Mouse (Mus musculus) neural tube, embryonic 13.5 days (tissue): ENCODE measurements around the gene Slc7a10. TPM values are rescaled to one million over a fixed set of nuclear protein-coding genes. Genes with fewer than 3 reads are reported as not detected.

Source experiments
- ATAC-seq: fragments of 200-750 bp; cut with Nextera tagmentation; 2 replicates; pipeline ENCODE4 v1.8.0; 2017; ENCODE audit warnings: low read depth, mild to moderate bottlenecking, moderate TSS enrichment, moderate library complexity
- H3K27ac ChIP-seq: fragments of 300-500 bp; sonication (generic); replicated peaks from 2 replicates; pipeline ENCODE4 v1.5.1; 2015; ENCODE audit warnings: moderate library complexity, mild to moderate bottlenecking, inconsistent platforms
- H3K27me3 ChIP-seq: fragments of 300-500 bp; sonication (generic); 2 replicates; pipeline ENCODE4 v1.6.1; 2015; ENCODE audit warnings: mild to moderate bottlenecking, inconsistent platforms
- H3K36me3 ChIP-seq: fragments of 300-500 bp; sonication (generic); 2 replicates; pipeline ENCODE4 v1.6.1; 2015; ENCODE audit warnings: mild to moderate bottlenecking, inconsistent platforms
- H3K4me1 ChIP-seq: fragments of 300-500 bp; sonication (generic); replicated peaks from 2 replicates; pipeline ENCODE4 v1.6.1; 2015; ENCODE audit warnings: inconsistent platforms
- H3K4me2 ChIP-seq: fragments of 300-500 bp; sonication (generic); 2 replicates; pipeline ENCODE4 v1.6.1; 2015; ENCODE audit warnings: inconsistent platforms, mild to moderate bottlenecking, moderate library complexity
- H3K4me3 ChIP-seq: fragments of 300-500 bp; sonication (generic); 2 replicates; pipeline ENCODE4 v1.5.1; 2015; ENCODE audit warnings: mild to moderate bottlenecking, inconsistent platforms
- H3K9ac ChIP-seq: fragments of 300-500 bp; sonication (generic); 2 replicates; pipeline ENCODE4 v1.6.1; 2015; ENCODE audit warnings: moderate library complexity, mild to moderate bottlenecking, inconsistent platforms
- H3K9me3 ChIP-seq: fragments of 300-500 bp; sonication (generic); 2 replicates; pipeline ENCODE4 v1.6.1; 2016; ENCODE audit warnings: inconsistent platforms
- WGBS: fragments of 180-500 bp; shearing (Covaris S2); methylation state at CpG from one replicate; pipeline ENCODE4 v1.1.7; 2015; 5-methylcytosine and 5-hydroxymethylcytosine counted together
- polyA plus RNA-seq: library from polyadenylated mRNA; unstranded; fragments of >200 nt; fragmentation: Nextera tagmentation; extraction: Ambion mirVana; gene quantifications from 2 replicates; pipeline ENCODE4 v1.2.1, GENCODE M21; 2015

Gene Slc7a10
- polyA plus RNA-seq, result 6.2 and 7.5 TPM in 2 replicates

DNA sequence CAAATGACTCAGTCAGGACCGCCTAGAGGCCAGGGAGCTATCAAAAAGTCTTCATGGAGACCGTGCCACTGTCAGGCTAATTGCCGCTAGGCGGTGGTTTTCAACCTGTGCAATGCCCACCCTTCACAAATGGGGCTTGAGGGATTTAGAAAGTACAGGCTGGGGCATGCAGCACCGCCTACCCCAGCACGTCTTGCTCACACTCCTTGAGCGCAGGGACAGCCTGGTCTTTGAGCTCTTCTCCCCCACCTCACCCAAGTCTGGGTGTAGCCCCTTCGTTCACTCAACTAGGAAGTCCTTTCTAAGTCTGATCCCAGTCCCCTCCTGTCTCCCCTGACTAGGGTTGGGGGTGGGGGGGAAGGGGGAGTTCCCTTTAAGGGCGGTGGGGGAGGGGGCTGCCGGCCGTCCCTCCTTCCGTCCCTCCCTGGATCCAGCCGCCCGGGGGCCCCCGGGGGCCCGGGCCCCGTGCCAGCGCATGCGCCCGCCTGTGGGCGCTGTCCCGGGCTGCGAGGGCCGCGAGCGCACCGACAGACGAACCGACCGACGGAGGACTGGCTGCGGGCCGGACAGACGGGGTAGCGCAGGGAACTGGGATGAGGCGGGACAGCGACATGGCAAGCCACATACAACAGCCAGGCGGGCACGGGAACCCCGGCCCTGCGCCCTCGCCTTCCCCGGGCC is at the start of gene Slc7a10:
TSS of gene Slc7a10 (plus strand) at position 497 of the 681 bp plus-strand sequence.
- ATAC-seq, result peak; percentile 21; the same call in 1 of the 2 replicates
- peak within 1 kb of the TSS; percentile 61 for H3K9ac ChIP-seq
- H3K4me1 ChIP-seq, result peaks cover 20% of the 10 kb centered on the region
- H3K9me3 ChIP-seq, result peaks cover 9% of the 10 kb centered on the region; the same call in 1 of the 2 replicates
- H3K36me3 ChIP-seq, result no peaks in the 10 kb centered on the region
- peaks cover 56% of the 10 kb centered on the region for H3K27me3 ChIP-seq
- no peak within 1 kb of the TSS for H3K27ac ChIP-seq
- H3K4me3 ChIP-seq, result peak within 1 kb of the TSS; percentile 36
- WGBS, result 2% methylated on average over 43 of the region's 43 CpGs
- peak within 1 kb of the TSS; percentile 57 for H3K4me2 ChIP-seq

GRCm38 (mm10) chr7:35137524-35137923 is 48.7 kb upstream of the Slc7a10 start:
- Histone ChIP-seq H3K4me2 (no peak overlapping the region), H3K27ac (no peak overlapping the region), H3K4me1 (peaks cover 12% of the 10 kb centered on the region; the same call in 1 of the 2 replicates), H3K9me3 (no peaks in the 10 kb centered on the region), H3K9ac (no peak overlapping the region), H3K36me3 (no peaks in the 10 kb centered on the region), H3K4me3 (no peak overlapping the region), H3K27me3 (0 out of 2 replicates have a peak, but pooled peaks cover 2% of the 10 kb centered on the region)
- 93% methylated on average over 1 of the region's 1 CpGs for WGBS
- ATAC-seq, result no peak

DNA sequence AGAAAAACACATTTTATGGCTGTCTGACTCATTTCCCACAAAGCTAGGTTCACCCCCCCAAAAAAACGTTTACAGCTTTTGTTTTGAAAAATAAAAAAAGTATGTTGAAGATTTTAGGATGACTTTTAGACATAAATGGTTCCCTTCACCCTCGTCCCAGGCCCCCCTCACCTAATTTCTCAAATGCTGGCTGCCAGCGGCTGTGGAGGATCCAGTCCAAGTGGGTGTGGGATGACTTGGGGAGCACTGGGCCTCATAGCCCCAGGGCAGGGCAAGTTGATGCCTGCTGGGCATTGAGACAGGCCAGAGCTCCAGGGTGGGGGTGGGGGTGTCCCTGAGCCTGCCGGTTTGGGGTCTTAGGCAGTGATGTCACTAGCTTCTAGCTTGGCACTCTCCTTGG is 47.7 kb upstream of the Slc7a10 start:
- Histone ChIP-seq H3K4me3 (no peak overlapping the region), H3K9ac (no peak overlapping the region), H3K9me3 (no peaks in the 10 kb centered on the region), H3K27ac (no peak overlapping the region), H3K36me3 (no peaks in the 10 kb centered on the region), H3K27me3 (0 out of 2 replicates have a peak, but pooled peaks cover 2% of the 10 kb centered on the region), H3K4me2 (no peak overlapping the region), H3K4me1 (peaks cover 12% of the 10 kb centered on the region; the same call in 1 of the 2 replicates)
- no peak for ATAC-seq
- 62% methylated on average over 4 of the region's 4 CpGs for WGBS

DNA sequence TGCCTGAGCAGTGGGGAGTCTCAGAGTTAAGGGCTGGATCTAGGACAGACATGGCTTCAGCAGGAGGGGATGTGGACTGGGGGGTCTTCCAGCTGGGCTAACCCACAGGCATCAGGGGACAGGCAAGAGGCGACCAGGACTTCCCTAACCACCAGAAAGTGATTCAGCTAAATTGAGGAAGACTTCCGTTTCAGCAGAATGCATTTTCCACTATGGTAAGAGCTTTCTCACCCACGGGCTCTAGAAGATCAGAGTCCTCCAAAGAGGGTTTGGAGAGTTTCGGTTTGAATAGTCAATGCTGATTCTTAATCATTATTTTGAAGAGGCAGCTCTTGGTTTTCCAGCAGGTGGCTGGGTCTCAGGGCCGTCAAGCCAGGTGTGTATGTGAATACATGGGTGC is 46.3 kb upstream of the Slc7a10 start:
- Histone ChIP-seq H3K9ac (no peak overlapping the region), H3K9me3 (no peaks in the 10 kb centered on the region), H3K4me1 (peaks cover 8% of the 10 kb centered on the region), H3K4me2 (no peak overlapping the region), H3K27ac (no peak overlapping the region), H3K4me3 (no peak overlapping the region), H3K36me3 (no peaks in the 10 kb centered on the region), H3K27me3 (0 out of 2 replicates have a peak, but pooled peaks cover 2% of the 10 kb centered on the region)
- 82% methylated on average over 5 of the region's 5 CpGs for WGBS
- ATAC-seq, result no peak

DNA sequence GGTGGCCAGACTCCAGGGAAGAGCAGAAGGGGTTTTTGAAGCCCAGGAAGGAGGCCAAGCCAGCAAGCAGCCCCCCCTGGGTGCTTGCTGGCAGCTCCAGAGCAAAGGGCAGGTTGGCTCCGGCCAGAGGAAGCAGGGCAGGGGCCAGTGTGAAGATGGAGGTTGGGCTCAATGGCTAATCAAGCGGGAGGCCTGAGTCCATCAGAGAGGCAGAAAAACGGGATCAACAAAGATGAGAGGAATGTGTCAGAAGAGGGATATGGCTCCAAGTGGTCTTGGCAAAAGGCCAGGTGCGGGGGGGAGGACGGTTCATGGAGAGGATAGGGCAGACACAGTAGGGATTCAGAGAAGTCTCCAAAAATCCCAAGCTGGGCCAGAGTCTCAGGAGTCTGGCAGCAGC is 44.7 kb upstream of the Slc7a10 start:
- Histone ChIP-seq H3K4me2 (no peak overlapping the region), H3K27ac (no peak overlapping the region), H3K4me3 (no peak overlapping the region), H3K4me1 (peaks cover 17% of the 10 kb centered on the region), H3K9me3 (no peaks in the 10 kb centered on the region), H3K36me3 (no peaks in the 10 kb centered on the region), H3K9ac (no peak overlapping the region), H3K27me3 (no peaks in the 10 kb centered on the region)
- WGBS, result 66% methylated on average over 5 of the region's 5 CpGs
- no peak for ATAC-seq

DNA sequence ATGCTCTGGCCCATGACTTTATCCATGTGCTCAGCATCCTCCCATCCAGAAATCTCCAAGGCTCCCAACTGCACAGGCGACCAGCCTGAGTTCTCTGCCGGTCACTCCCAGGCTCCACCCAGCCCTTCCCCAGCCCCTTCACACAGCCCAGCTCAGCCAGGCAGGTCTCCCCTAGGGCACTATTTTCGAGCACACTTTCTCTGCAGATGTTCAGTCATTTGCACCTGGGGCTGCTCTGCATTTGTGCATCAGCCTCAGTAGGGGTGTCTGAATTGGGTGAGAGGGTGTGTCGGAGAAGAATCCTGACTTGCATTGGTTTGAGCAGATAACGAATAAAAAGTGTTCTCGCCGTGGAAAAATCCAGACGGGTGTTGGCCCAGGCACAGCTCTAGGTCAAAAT is 43.7 kb upstream of the Slc7a10 start:
- Histone ChIP-seq H3K27ac (no peak overlapping the region), H3K9me3 (no peaks in the 10 kb centered on the region), H3K4me2 (no peak overlapping the region), H3K9ac (no peak overlapping the region), H3K36me3 (no peaks in the 10 kb centered on the region), H3K27me3 (no peaks in the 10 kb centered on the region), H3K4me3 (no peak overlapping the region), H3K4me1 (peaks cover 17% of the 10 kb centered on the region)
- 76% methylated on average over 8 of the region's 8 CpGs for WGBS
- ATAC-seq, result no peak

- H3K36me3 ChIP-seq, result no peaks in the 10 kb centered on the region
- no peaks in the 10 kb centered on the region for H3K9me3 ChIP-seq
- no peak overlapping the region for H3K4me3 ChIP-seq
- H3K27ac ChIP-seq, result no peak overlapping the region
- H3K9ac ChIP-seq, result no peak overlapping the region
- WGBS, result 61% methylated on average over 6 of the region's 6 CpGs
- ATAC-seq, result no peak
- H3K27me3 ChIP-seq, result no peaks in the 10 kb centered on the region
- H3K4me2 ChIP-seq, result no peak overlapping the region
- H3K4me1 ChIP-seq, result peaks cover 17% of the 10 kb centered on the region
These were observed 42.1 kb upstream of the Slc7a10 start for GRCm38 (mm10) chr7:35143864-35144618.

DNA sequence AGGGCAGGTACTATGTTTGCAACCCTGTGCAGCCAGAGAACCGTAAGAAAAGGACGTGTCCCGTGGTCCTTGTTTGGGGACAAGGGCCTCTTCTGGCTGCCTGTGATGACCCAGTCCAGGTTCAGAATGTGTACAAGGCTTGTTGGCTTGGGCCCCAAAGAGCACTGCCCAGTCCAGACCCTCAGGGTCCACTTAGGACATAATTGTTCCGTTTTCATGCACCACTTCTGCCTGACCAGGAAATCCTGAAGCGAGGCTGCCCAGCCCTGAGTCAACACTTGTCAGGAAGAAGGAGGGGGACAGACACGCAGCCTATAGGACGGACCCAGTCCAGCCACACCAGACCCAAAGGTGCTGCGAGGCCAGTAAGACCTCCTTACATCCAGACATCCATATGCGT is 41.1 kb upstream of the Slc7a10 start:
- H3K9me3 ChIP-seq, result no peaks in the 10 kb centered on the region
- no peak overlapping the region for H3K4me2 ChIP-seq
- WGBS, result 80% methylated on average over 9 of the region's 9 CpGs
- H3K36me3 ChIP-seq, result no peaks in the 10 kb centered on the region
- H3K4me1 ChIP-seq, result peaks cover 17% of the 10 kb centered on the region
- no peaks in the 10 kb centered on the region for H3K27me3 ChIP-seq
- H3K4me3 ChIP-seq, result no peak overlapping the region
- H3K27ac ChIP-seq, result 0 out of 2 replicates have a peak overlapping the region, but pooled peaks have one; percentile 13
- H3K9ac ChIP-seq, result no peak overlapping the region
- ATAC-seq, result no peak

- peaks cover 16% of the 10 kb centered on the region for H3K4me1 ChIP-seq
- 91% methylated on average over 10 of the region's 10 CpGs for WGBS
- ATAC-seq, result no peak
- no peak overlapping the region for H3K4me2 ChIP-seq
- H3K4me3 ChIP-seq, result no peak overlapping the region
- H3K9me3 ChIP-seq, result no peaks in the 10 kb centered on the region
- H3K9ac ChIP-seq, result no peak overlapping the region
- H3K27me3 ChIP-seq, result no peaks in the 10 kb centered on the region
- no peak overlapping the region for H3K27ac ChIP-seq
- H3K36me3 ChIP-seq, result no peaks in the 10 kb centered on the region
These were observed 39.9 kb upstream of the Slc7a10 start for GRCm38 (mm10) chr7:35146269-35146668.

DNA sequence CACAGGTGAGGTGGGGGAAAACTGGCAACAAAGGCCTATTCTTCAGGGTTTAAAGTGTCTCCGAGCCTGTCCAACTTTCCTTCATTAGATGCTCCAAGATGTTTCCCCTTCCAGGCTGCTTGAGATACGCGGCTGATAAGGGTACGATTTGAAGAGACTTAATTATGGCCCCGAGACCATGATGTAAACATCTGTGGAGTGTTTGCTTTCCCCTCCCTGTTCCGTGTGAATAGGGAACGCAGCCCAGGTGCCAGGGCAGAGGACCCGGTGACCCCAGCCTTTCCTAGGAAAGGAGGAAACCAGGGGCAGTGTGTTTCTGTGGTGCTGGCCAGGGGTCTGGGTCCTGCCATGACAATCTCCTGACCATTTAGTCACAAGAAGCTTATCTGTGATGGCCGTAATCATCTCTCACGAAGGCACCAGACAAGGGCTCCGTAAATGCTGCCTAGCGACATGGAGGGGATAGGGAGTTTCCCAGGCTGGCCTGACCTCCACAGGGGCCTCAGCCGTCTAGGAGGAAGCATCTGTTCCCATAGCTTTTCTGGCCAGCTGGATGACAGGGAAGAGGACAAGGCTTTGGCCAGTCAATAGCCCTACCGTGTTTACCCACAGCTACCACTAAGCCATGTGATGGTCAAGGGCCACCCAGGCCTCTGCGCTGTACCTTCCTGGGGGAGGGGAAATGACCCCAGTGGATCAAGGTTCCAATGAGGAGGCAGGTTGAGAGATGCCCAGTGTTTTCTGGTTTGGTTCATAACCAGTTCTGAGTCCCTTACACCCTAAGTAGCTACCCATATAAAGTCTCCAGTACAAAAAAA is 36.4 kb upstream of the Slc7a10 start:
- no peak for ATAC-seq
- Histone ChIP-seq H3K4me3 (no peak overlapping the region), H3K36me3 (no peaks in the 10 kb centered on the region), H3K9me3 (no peaks in the 10 kb centered on the region), H3K27ac (no peak overlapping the region), H3K4me2 (no peak overlapping the region), H3K4me1 (peaks cover 10% of the 10 kb centered on the region), H3K27me3 (no peaks in the 10 kb centered on the region), H3K9ac (no peak overlapping the region)
- 78% methylated on average over 15 of the region's 15 CpGs for WGBS

- Histone ChIP-seq H3K27me3 (no peaks in the 10 kb centered on the region), H3K4me1 (0 out of 2 replicates have a peak, but pooled peaks cover under 1% of the 10 kb centered on the region), H3K4me2 (no peak overlapping the region), H3K9ac (no peak overlapping the region), H3K36me3 (no peaks in the 10 kb centered on the region), H3K9me3 (no peaks in the 10 kb centered on the region), H3K27ac (no peak overlapping the region), H3K4me3 (no peak overlapping the region)
- WGBS, result 82% methylated on average over 5 of the region's 5 CpGs
- no peak for ATAC-seq
These were observed 35.3 kb upstream of the Slc7a10 start for GRCm38 (mm10) chr7:35150860-35151259.

GRCm38 (mm10) chr7:35154449-35154848 is 31.7 kb upstream of the Slc7a10 start:
- H3K27ac ChIP-seq, result no peak overlapping the region
- ATAC-seq, result no peak
- WGBS, result 83% methylated on average over 12 of the region's 12 CpGs

More at GRCm38 (mm10) chr7:35154449-35154848, 31.7 kb upstream of the Slc7a10 start:
- Histone ChIP-seq H3K27me3 (no peaks in the 10 kb centered on the region), H3K4me2 (no peak overlapping the region), H3K4me1 (no peaks in the 10 kb centered on the region), H3K4me3 (no peak overlapping the region), H3K9ac (no peak overlapping the region; the same call in 1 of the 2 replicates), H3K9me3 (no peaks in the 10 kb centered on the region), H3K36me3 (no peaks in the 10 kb centered on the region)
